Mouse (Mus musculus) megakaryocyte, embryonic 14.5 days (primary cell): Measurements from ENCODE around the gene Atxn7l3b.

Experiments
- FLI1 ChIP-seq: IDR thresholded peaks from 2 replicates; pipeline ENCODE4 v1.6.1; 2012; ENCODE audit warnings: low read length, inconsistent platforms, mixed read lengths
- GATA1 ChIP-seq: IDR thresholded peaks from 3 replicates; pipeline ENCODE4 v1.6.1; 2012; ENCODE audit warnings: mixed read lengths, low read length, inconsistent platforms, borderline replicate concordance

DNA sequence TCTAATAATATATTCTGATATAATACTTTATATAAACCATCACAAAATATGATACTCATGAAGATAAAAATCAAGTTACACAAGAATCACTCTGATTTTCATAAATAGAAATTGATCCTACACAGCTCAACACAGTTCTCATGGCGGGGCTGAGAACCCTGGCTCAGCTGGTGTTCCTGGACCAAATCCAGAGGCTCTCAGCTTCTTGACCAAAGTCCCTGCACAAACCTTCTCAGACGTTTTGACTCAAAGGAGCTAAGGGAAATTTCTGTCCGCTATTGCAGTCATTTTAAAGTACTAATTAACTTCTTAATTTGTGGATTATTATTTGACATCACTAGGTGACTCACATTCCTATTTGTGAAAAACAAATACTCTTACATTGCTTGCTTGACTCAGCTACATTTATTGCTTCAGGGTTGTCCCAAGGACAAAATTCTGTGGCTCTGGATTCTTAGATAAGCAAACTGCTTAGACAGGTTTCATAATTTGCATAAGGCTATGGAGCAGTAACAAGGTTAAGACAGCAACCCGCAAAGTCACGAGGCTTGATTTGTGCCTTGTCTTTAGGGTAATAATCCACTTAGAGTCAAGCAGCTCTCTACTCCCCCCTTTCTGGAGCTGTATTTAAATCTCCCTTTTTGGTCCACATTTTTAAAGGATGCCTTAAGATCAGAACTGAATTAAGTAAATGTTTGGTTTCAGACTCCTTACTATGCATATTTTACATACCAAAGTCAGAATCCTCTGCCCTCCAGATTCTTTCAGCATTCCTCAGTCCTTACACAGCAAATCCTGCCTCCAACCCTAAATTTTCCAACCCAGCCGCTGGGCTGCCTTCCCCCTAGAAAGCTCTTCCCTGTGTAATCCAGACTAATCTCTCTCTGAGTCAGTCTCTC, 45.8 kb downstream of the Atxn7l3b start:
- TF ChIP-seq GATA1 (no peak), FLI1 (no peak)
